Mouse (Mus musculus) thymus, adult 2 months (tissue): ENCODE measurements around the gene Usp39.

ENCODE experiments used
- CTCF ChIP-seq: fragments of 200-500 bp; IDR thresholded peaks from 2 replicates; pipeline ENCODE4 v1.5.1; 2012; ENCODE audit warnings: mild to moderate bottlenecking, control low read depth, low read length, moderate library complexity, borderline replicate concordance; ENCODE audit not compliant: control insufficient read depth, poor library complexity, insufficient read depth; ENCODE audit errors: extremely low read depth
- POLR2A ChIP-seq: fragments of 200-500 bp; IDR thresholded peaks from 2 replicates; pipeline ENCODE4 v1.6.1; 2012; ENCODE audit warnings: mild to moderate bottlenecking, low read length, control low read depth, moderate library complexity; ENCODE audit not compliant: control insufficient read depth, poor library complexity, insufficient read depth; ENCODE audit errors: extremely low read depth

DNA sequence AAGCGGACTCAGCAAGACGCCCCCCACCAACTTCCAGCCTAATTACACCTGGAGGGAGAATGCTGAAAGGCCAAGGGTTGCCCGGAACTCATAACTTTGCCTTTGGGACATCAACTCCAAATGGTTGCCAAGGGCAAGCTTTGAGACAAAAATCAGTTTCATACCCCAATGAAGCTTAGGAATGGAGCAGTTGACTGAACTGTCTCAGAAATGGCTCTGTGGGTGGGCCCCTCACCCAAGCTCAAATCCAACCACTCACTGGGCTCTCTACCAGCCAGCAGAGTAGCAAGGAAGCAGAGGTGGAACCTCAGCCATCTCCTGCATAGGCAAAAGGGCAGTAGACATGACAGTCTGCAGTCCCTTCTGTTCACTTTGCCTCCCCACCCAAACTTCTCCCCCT is 42.8 kb upstream of the Usp39 start:
- TF ChIP-seq POLR2A (no peak), CTCF (no peak)
